Mouse (Mus musculus) c-Kit-negative CD71-positive TER-119-positive erythroid progenitor cells, embryonic 14.5 days (primary cell): ENCODE data around the gene Rai1.

Source experiments
- DNase-seq: peaks from one replicate; pipeline ENCODE4 v3.0.0-alpha.2; 2013; ENCODE audit warnings: low read depth, low spot score

The Rai1 gene

DNA sequence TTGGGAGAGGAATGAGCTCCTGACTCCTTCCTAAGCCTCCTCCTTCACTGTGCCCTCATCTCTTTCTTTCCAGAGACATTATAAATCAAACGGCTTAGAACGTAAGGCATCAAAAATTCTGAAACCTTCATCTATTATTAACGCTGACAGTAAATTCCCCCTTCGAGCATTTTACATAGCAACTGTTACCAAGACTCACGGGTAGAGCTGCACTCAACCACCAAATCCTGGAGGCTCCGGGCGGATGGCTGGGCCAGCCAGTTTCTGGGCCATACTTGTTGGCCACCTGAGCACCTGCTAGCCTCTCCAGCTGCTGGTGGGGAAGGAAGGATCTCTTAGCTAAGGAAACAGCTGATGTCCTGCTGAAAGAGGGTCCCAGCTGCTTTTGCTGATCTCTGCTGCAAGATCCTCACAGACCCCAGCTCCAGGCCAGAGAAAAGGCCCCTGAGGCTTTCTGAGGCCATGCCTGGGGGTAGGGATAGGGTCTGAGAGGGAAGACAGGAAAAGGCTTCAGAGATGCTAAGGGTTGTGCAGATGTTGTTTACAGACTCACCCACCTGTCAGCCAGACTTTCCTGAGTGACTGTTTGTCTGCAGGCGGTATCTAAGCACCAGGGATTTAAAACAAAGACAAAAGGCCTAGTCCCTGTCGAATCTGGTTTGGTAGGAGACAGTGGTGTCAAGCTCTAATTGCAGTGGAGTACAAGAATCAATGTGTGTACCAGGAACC is 56.5 kb downstream of the Rai1 start:
- DNase-seq, result no peak

DNA sequence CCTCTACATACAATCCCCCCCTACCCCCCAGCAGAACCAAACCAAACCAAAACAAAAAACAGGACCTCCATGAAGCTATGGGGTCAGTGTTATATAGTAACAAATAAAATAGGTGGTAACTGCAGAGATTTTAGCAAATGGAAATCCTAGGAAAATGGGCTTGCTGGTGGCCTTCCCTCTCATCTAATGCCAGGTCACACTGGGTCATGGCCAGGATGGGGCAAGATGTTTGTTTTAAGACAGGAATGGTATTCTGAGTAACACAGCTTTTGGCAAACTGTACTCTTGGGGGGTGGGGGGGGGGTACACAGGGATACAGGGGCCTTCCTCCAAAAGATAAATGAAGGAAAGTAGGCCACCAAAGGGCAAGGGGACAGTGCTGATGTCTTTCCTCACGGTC is 57.7 kb downstream of the Rai1 start:
- no peak for DNase-seq

DNA sequence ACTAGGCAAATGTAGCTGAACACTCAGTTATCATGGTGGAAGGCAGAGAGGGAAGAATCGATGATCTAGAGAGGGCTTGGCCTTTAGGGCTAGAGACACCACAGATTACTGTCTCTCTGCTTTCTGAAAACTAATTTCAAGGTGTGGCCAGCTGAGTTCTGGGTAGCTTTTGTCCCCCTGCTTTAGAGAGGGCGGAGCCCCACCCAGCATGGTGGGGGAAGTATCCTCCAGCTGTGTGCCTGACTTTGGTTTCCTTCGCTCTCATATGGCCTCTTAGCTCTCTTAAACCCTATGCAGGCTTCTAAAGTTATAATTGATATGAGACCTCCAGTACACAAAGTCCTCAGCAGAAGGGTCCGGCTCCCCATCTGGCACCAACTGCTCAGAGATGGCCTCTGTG is 58.5 kb downstream of the Rai1 start:
- DNase-seq, result no peak

DNA sequence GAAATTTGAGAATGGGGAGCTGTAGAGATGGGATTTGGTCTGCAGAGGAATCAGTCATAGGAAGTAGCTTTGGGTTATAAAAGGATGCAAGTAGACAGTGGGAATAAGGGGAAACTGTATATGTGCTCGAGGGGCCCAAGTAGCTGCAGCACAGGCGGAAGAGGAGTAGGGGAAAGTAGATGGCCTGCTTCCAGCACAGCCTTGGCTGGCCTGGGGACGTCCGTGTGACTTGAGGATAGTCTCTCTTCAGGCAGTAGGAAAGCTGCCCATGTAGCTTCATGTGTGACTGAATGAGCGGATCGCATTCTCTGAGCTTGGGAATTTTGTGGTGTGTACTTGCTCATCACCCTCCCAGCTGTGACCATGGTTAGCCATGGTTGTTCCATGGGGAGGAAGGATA is 59.6 kb downstream of the Rai1 start:
- no peak for DNase-seq

DNA sequence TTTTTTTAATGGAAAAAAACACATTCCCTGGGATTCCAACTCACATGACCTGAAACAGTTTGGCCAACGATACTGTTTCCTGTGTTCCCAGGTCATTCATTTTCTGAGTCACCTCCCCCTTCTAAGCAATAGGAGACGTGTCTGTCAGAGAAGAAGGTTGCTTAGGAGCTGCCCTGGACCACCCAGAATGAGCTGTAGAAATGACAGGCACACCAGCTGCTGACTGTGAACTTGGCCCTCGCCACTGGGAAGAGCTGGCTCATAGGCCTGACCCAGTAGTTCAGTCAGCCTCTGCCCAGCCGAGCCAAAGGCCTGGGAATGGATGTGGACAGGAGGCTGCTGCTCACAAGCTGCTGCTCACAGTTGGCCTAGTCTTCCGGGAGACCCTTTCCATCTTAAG is 60.3 kb downstream of the Rai1 start:
- no peak for DNase-seq

DNA sequence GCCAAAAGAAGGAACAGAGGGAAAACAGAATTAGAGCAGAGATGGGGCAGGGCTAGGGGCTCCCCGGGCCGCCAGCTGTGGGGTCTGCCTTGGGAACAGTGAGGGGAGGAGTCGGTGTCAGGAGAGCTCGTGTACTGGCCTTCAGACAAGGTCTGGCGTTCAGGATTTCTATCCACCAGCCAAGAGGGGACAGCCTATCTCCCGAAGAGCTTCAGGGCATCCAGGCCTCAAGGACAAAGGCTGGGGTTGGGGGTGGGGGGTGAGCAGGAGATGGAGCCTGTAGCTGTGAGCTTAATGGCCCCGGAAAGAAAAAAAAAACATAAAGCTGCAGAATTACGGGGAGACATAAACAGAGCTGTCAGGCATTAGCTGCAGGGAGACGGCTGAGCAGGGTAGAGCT is 64.0 kb downstream of the Rai1 start:
- no peak for DNase-seq

DNA sequence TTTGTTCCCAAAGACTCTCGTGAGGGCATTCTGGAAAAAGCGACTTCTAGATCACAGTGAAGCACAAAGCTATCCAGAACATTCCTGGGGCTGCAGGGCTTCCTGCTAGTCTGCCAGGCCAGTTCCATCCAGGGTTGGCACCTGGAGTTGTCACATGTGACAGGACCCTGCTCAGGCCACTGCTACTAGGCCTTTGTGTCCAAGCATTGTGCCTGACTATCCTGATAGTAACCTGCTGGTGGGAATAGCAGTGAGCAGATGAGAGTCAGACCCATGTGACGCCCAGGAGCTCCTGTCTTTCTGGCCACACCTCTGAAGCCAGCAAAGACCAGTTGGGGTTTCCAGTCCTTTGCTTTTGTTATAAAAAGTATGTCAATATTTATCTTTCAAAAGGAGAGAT is 67.3 kb downstream of the Rai1 start:
- no peak for DNase-seq

DNA sequence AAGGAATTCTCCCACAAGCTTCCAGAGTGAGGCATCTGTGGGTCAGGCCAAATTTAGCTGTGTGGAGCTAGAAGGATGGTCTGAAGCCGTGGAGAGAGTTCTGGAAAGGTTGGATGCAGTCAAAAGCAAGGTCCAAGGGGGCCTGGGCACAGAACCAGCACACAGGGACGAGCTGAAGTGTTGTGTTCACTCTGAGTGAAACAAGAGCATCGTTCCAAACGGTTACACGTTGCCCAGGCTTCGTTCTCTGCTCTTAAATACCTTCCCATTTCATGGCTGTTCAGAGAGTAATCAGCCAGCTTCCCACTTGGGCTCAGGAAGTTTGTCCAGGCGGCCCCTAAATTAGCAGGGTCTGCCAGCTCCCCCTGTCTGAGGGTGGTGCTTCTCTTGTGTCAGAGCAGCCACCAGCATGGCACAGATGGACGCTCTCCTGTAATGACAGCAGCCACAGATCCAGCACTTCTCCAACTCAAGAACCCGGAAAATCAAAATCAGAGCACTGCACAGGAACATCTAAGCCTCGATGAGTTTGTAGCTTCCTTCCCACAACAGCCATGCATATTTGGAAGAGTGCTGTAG is 68.9 kb downstream of the Rai1 start:
- DNase-seq, result no peak

DNA sequence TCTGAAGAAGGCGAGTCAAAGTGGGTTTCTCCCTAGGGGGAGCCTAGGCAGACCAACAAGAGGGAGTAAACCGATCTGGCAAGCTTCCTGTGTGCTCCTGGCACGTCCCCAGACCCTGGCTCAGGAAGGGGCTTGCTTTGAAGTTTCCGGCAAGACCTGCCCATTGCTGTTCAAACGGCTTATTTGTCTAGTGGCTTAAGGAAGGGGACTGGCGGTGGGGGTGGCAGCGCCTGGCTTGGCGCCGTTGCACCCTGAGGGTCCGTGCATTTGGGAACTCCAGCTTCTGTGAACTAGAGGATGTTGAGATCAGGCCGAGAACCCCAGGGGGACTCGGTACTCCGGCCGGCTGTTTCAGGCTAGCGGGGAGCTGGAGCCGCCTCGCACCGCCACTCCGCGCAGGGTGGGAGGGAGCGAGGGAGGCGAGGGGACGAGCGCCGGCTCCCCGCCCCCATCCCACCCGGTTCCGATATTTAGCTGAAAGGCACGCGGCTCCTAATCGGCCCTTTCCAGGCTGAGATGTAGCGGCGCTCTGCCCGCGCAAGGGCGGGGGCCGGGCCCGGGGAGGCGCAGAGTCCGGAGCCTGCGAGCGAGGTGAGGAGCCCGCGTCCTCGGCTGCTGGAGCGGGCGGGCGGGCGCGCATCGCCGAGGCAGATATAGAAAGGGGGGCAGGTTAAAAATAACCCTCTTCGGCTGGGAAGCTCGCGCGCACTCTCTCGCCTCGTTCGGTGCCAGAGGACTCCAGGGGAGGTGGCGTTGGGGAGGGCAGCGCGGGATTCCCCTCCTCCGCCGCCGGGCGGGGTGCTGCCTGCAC is 70.8 kb downstream of the Rai1 start:
- DNase-seq, result no peak

DNA sequence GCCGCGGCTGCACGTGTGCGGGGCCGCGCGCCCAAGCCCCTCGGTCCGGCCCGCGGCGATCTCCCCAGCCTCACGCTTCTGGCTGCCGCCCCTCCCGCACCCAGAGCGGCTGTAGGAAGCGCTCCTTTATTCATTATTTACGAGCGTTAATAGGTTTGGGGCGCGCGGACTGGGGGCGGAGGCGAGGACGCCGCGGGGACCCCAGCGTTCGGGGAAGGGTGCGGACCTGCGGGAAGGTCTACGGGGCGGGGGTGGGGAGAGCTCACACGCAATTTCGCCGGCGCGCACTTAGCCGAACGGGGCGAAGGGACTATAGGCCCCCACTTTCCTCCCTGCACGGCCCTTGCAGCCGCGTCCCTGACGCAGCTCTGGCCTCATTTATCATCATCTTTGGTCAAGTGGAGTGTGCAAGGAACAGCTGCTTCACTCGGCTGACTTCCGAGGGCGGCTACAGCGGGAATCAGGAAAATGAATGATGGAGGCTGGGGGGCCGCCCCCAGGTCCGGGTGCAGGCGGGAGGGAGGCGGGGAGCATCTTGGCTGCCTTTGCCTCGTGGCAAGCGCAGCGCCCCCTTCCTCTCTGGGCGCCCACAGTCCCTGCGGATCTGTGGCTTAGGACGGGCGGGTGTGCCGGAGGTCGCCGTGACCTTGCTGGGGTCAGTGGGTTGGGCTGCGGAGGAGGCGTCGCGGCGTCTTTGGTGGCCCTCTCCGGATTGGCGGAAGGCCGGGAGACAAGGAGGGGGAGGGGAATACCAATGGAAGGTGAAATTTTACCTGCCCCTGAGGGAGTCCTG is 71.6 kb downstream of the Rai1 start:
- DNase-seq, result no peak

DNA sequence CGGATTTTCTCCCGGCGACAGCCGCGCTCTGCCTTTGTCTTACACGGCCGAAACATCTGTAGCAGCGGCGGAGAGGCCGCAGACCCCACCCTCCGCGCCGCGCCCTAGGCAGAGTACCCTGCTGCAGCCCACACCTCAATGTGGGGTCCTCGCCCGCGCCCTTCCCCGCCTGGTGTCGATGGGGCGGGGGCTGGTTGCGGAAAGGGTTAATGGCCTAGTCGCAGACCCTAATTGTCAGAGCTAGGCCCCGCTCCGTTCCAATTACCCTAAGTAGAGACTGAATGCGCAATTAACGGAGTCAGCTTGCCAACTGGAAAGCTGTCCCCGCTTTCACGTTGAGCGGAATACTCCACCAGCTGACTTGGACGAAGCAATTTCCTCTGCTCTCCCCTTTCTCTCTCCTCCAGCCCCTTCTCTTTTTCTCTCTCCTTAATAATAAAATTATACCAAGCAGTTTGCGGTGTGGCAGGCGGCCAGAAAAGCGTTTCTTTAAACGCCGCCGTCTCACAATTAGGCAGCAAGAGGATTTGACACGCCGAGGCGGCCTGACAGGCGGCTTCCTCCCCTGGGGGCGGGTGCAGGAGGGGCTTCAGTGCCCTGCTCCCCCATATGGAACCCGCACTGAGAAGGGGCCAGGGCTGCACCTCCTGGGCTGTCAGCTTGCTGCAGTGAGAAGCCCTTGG is 72.3 kb downstream of the Rai1 start:
- DNase-seq, result no peak

DNA sequence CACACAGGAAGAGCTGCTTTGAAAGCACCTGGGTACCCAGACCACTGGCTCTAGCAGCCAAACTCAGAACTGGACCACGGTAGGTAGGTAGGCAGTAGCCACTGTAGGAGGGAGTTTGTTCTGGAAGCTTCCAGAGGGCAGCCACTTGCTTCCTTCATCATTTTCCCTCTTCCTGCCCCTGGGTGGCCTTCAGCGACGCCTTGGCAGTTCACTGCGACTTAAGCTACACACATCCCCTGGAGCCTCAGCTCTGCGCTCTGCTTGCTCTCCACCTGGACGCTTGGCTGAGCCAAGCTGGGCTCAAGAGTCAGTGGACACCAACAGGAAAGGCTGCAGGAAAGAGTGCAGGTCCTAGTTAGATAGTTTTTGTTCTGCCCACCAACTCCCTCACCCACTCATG is 73.2 kb downstream of the Rai1 start:
- DNase-seq, result no peak

DNA sequence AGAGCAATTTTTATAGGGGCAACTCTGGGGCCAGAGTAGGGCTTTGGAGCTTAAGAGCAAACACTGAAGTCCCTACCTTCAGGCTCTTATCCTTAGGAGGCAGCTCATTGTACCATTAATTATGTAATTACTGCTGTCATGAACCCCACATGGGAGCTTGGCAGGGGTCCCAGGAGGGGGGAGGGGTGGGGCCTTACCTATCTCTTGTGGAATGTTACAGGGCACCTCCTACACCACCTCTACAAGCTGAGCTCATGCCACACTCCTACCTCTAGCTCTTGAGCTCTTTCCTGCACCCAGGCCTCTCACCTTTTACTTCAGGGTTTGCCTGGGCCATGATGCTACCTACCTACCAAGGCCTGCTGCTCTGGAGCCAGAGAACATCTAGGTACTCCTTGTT is 73.7 kb downstream of the Rai1 start:
- no peak for DNase-seq

DNA sequence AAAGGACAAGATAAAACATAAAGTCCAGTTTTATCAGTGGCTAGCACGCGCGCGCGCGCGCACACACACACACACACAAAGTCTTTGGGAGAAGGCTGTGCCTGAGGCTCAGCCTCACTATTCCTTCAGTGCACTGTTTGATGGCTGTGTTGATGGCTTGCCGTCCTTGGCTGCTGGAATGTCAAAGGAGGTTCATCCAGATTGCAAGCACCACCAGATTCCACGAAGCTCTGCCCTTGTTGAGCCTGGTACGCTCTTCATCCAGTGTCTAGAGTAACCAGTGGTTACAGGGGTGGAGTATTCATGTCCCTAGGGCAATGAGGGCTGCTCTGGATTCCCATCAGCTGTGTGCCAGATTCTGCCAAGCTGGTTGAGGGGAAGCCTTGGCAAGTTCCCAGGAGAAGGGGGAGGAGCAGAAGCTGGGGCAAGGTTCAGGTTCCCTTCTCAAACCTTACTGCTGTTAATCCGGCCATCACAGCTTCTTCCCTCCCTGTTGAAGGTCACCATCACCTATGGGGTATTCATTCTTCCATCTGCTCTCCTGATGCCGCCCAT is 77.4 kb downstream of the Rai1 start:
- DNase-seq, result no peak

DNA sequence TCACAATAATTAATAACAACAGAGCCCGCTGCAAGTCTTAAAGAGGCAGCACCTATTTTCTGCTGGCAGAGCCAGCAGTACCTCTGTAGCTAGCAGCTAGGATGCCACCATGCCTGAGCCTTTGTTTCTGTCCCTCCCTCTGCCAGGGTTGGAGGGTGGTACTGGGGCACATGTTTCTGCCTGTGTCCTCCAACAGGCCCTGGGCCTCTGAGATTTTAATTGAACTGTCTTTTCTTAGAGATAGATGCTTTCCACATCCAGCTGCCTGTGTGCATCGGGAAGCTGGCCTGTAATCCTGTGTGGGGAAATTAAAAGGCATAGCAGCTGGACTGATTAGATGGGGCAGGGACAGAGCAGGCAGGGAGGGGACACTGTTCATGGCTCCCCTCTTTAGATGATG is 77.9 kb downstream of the Rai1 start:
- no peak for DNase-seq

DNA sequence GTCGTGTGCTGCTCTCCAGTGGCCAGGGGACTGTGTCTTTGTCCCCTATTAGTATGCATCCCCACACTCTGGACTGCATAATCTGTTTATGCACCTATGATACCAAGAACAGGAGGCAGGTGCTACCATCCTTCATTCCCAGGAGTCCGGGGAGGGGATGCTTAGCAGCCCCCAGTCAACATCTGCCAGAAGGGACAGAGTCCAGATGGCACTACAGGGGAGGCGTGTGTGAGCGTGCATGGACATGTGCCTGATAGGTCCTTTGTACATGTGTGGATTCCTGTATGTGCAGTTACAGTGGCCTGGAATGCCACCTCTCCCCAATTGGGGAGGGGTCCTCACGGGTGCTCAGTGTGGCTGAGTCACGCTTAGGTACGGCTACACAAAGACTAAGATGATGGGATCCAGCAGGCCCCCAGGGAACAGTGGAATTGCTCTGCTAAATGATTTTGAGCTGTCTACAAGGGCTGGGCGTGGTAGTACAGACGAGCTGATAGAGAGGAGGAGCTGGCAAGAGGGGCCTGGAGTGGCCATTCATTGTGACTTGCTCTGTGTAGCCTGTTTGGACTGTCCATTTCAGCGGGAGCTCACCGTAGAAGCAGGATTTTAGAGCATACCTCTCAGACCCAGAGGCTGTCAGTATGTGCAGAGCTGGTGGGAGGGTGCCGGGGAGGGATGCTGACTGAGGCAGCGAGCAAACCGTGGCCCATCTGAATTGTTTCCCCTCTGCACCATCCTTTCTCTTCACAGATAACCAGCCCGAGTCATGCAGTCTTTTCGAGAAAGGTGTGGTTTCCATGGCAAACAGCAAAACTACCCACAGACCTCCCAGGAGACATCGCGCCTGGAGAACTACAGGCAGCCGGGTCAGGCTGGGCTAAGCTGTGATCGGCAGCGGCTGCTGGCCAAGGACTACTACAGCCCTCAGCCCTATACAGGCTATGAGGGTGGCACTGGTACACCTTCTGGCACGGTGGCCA is 79.8 kb downstream of the Rai1 start:
- no peak for DNase-seq

DNA sequence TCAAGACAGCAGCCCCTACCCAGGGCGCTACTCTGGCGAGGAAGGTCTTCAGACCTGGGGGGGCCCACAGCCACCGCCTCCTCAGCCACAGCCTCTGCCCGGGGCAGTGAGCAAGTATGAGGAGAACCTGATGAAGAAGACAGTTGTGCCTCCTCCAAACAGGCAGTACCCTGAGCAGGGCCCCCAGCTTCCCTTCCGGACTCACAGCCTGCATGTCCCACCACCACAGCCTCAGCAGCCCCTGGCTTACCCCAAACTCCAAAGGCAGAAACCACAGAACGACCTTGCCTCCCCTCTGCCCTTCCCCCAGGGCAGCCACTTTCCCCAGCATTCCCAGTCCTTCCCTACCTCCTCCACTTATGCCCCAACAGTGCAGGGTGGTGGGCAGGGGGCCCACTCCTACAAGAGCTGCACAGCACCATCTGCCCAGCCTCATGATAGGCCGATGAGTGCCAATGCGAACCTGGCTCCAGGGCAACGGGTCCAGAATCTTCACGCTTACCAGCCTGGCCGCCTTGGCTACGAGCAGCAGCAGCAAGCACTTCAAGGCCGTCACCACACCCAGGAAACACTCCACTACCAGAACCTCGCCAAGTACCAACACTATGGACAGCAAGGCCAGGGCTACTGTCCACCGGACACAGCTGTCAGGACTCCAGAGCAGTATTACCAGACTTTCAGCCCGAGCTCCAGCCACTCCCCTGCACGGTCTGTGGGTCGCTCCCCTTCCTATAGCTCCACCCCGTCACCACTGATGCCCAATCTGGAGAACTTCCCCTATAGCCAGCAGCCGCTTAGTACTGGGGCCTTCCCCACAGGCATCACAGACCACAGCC is 80.8 kb downstream of the Rai1 start:
- DNase-seq, result no peak

DNA sequence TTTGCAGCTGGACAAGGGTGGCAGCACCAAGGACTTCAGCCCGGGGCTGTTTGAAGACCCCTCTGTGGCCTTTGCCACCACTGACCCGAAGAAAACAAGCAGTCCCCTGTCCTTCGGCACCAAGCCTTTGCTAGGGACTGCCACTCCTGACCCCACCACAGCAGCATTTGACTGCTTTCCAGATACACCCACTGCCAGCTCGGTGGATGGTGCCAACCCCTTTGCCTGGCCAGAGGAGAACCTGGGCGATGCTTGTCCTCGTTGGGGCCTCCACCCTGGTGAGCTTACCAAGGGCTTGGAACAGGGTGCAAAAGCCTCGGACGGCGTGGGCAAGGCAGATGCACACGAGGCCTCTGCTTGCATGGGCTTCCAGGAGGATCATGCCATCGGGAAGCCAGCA is 82.3 kb downstream of the Rai1 start:
- DNase-seq, result no peak

DNA sequence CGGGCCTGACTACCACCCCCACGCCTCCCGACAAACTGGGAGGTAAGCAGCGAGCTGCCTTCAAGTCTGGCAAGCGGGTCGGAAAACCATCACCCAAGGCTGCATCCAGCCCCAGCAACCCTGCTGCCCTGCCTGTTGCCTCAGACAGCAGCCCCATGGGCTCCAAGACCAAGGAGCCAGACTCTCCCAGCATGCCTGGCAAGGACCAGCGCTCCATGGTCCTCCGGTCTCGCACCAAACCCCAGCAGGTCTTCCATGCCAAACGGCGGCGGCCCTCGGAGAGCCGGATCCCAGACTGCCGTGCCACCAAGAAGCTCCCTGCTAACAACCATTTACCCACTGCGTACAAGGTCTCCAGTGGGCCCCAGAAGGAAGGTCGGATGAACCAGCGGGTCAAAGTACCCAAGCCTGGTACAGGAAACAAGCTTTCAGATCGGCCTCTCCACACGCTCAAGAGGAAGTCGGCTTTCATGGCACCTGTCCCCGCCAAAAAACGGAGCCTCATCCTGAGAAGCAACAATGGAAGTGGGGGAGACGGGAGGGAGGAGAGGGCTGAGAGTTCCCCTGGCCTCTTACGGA is 83.6 kb downstream of the Rai1 start:
- DNase-seq, result no peak
